Mouse (Mus musculus) erythroblast, adult 5-6 weeks (primary cell): Measurements from ENCODE around the gene Tubgcp6. TPM values are rescaled to one million over a fixed set of nuclear protein-coding genes. Genes with fewer than 3 reads are reported as not detected.

ENCODE experiments used
- ATAC-seq: replicated peaks from 2 replicates; pipeline ENCODE4 v1.8.0; 2016; ENCODE audit warnings: moderate number of reproducible peaks, mild to moderate bottlenecking, moderate TSS enrichment, inconsistent platforms; ENCODE audit not compliant: poor library complexity, low FRiP score, severe bottlenecking
- total RNA-seq, 2 experiments: library from RNA; stranded (forward) in 1 of 2; stranded (reverse) in 1 of 2; fragments of 150-400 nt in 1 of 2; fragments of 200-764, 138-1000 nt in 1 of 2; gene quantifications; 2 replicates each; pipeline versions ENCODE4 v1.2.3 to v1.2.4; 2015 to 2017; ENCODE audit warnings: low replicate concordance in 2 of 2

Gene Tubgcp6
- total RNA-seq, 2 experiments from 2014 or later: 13.8 to 21.2 TPM

GRCm38 (mm10) chr15:89073993-89074603 is 48.8 kb downstream of the Tubgcp6 start:
- ATAC-seq: no peak

GRCm38 (mm10) chr15:89070606-89071005 is 52.3 kb downstream of the Tubgcp6 start:
- no peak for ATAC-seq

GRCm38 (mm10) chr15:89069336-89069840 is 53.5 kb downstream of the Tubgcp6 start:
- no peak for ATAC-seq

GRCm38 (mm10) chr15:89068226-89068625 is 54.7 kb downstream of the Tubgcp6 start:
- no peak for ATAC-seq

- ATAC-seq: no peak
Observed at GRCm38 (mm10) chr15:89067609-89068008, 55.3 kb downstream of the Tubgcp6 start.

GRCm38 (mm10) chr15:89064891-89065290 is 58.0 kb downstream of the Tubgcp6 start:
- no peak for ATAC-seq

GRCm38 (mm10) chr15:89063536-89063935 is 59.4 kb downstream of the Tubgcp6 start:
- no peak for ATAC-seq

GRCm38 (mm10) chr15:89063001-89063400 is 59.9 kb downstream of the Tubgcp6 start:
- ATAC-seq: no peak

- ATAC-seq: no peak
Observed at GRCm38 (mm10) chr15:89062518-89062910, 60.4 kb downstream of the Tubgcp6 start.

GRCm38 (mm10) chr15:89061761-89062517 is 61.0 kb downstream of the Tubgcp6 start:
- no peak for ATAC-seq

- ATAC-seq: no peak
Observed at GRCm38 (mm10) chr15:89060811-89061460, 62.0 kb downstream of the Tubgcp6 start.

GRCm38 (mm10) chr15:89060032-89060681 is 62.8 kb downstream of the Tubgcp6 start:
- no peak for ATAC-seq

GRCm38 (mm10) chr15:89059161-89059931 is 63.6 kb downstream of the Tubgcp6 start, which contains the start of gene Panx2:
Gene Panx2, plus strand, starts transcription at chr15:89059734.
- no peak for ATAC-seq

GRCm38 (mm10) chr15:89058736-89059135 is 64.2 kb downstream of the Tubgcp6 start:
- ATAC-seq: no peak

GRCm38 (mm10) chr15:89054666-89055065 is 68.2 kb downstream of the Tubgcp6 start:
- no peak for ATAC-seq

Other genes with a start within 250 kb of the Tubgcp6 start
- gene Ttll8, start 168.7 kb downstream of the Tubgcp6 start, total RNA-seq (2015; ENCODE audit: low replicate concordance): not detected in 2 replicates
- gene Ttll8, start 168.7 kb downstream of the Tubgcp6 start, total RNA-seq (2017; ENCODE audit: low replicate concordance): not detected in 2 replicates
- not detected in 2 replicates for gene Mlc1, start 144.1 kb downstream of the Tubgcp6 start, total RNA-seq (2015; ENCODE audit: low replicate concordance)
- gene Mlc1, start 144.1 kb downstream of the Tubgcp6 start, total RNA-seq (2017; ENCODE audit: low replicate concordance): not detected in 2 replicates
- gene Mov10l1, start 140.2 kb downstream of the Tubgcp6 start, total RNA-seq (2015; ENCODE audit: low replicate concordance): not detected in 2 replicates
- not detected in 2 replicates for gene Mov10l1, start 140.2 kb downstream of the Tubgcp6 start, total RNA-seq (2017; ENCODE audit: low replicate concordance)
- gene Panx2, start 63.4 kb downstream of the Tubgcp6 start, total RNA-seq (2015; ENCODE audit: low replicate concordance): not detected in 2 replicates
- gene Panx2, start 63.4 kb downstream of the Tubgcp6 start, total RNA-seq (2017; ENCODE audit: low replicate concordance): not detected in 2 replicates
- gene Trabd, start 48.0 kb downstream of the Tubgcp6 start, total RNA-seq (2015; ENCODE audit: low replicate concordance): 2.7 and 11.9 TPM in 2 replicates
- 6.3 and 8.3 TPM in 2 replicates for gene Trabd, start 48.0 kb downstream of the Tubgcp6 start, total RNA-seq (2017; ENCODE audit: low replicate concordance)
- gene Selenoo, start 34.0 kb downstream of the Tubgcp6 start, total RNA-seq (2015; ENCODE audit: low replicate concordance): 3.8 and 8.8 TPM in 2 replicates
- gene Selenoo, start 34.0 kb downstream of the Tubgcp6 start, total RNA-seq (2017; ENCODE audit: low replicate concordance): 5.9 and 6.0 TPM in 2 replicates
- 1.5 TPM in 1 of 2 replicates, not detected in the other for gene Hdac10, start 5.6 kb upstream of the Tubgcp6 start, total RNA-seq (2015; ENCODE audit: low replicate concordance)
- 1.7 and 2.5 TPM in 2 replicates for gene Hdac10, start 5.6 kb upstream of the Tubgcp6 start, total RNA-seq (2017; ENCODE audit: low replicate concordance)
- not detected in 2 replicates for gene Mapk12, start 17.6 kb upstream of the Tubgcp6 start, total RNA-seq (2015; ENCODE audit: low replicate concordance)
- not detected in 2 replicates for gene Mapk12, start 17.6 kb upstream of the Tubgcp6 start, total RNA-seq (2017; ENCODE audit: low replicate concordance)
- gene Mapk11, start 26.5 kb upstream of the Tubgcp6 start, total RNA-seq (2015; ENCODE audit: low replicate concordance): not detected in 2 replicates
- 0.17 TPM in 1 of 2 replicates, not detected in the other for gene Mapk11, start 26.5 kb upstream of the Tubgcp6 start, total RNA-seq (2017; ENCODE audit: low replicate concordance)
- gene Plxnb2, start 57.7 kb upstream of the Tubgcp6 start, total RNA-seq (2015; ENCODE audit: low replicate concordance): 9.6 and 14.2 TPM in 2 replicates
- 4.9 and 6.9 TPM in 2 replicates for gene Plxnb2, start 57.7 kb upstream of the Tubgcp6 start, total RNA-seq (2017; ENCODE audit: low replicate concordance)
- gene Dennd6b, start 73.4 kb upstream of the Tubgcp6 start, total RNA-seq (2015; ENCODE audit: low replicate concordance): not detected in 2 replicates
- 0.84 and 1.7 TPM in 2 replicates for gene Dennd6b, start 73.4 kb upstream of the Tubgcp6 start, total RNA-seq (2017; ENCODE audit: low replicate concordance)
- gene Ppp6r2, start 88.4 kb upstream of the Tubgcp6 start, total RNA-seq (2015; ENCODE audit: low replicate concordance): 18.1 and 19.6 TPM in 2 replicates
- gene Ppp6r2, start 88.4 kb upstream of the Tubgcp6 start, total RNA-seq (2017; ENCODE audit: low replicate concordance): 26.2 and 47.5 TPM in 2 replicates
- gene Sbf1, start 192.2 kb upstream of the Tubgcp6 start, total RNA-seq (2015; ENCODE audit: low replicate concordance): 38.9 and 39.6 TPM in 2 replicates
- gene Sbf1, start 192.2 kb upstream of the Tubgcp6 start, total RNA-seq (2017; ENCODE audit: low replicate concordance): 11.2 and 22.4 TPM in 2 replicates
- not detected in 2 replicates for gene Adm2, start 199.6 kb upstream of the Tubgcp6 start, total RNA-seq (2015; ENCODE audit: low replicate concordance)
- not detected in 2 replicates for gene Adm2, start 199.6 kb upstream of the Tubgcp6 start, total RNA-seq (2017; ENCODE audit: low replicate concordance)
- not detected in 2 replicates for gene Miox, start 211.3 kb upstream of the Tubgcp6 start, total RNA-seq (2015; ENCODE audit: low replicate concordance)
- gene Miox, start 211.3 kb upstream of the Tubgcp6 start, total RNA-seq (2017; ENCODE audit: low replicate concordance): not detected in 2 replicates
- 18.6 and 21.3 TPM in 2 replicates for gene Lmf2, start 232.5 kb upstream of the Tubgcp6 start, total RNA-seq (2015; ENCODE audit: low replicate concordance)
- 8.3 and 9.1 TPM in 2 replicates for gene Lmf2, start 232.5 kb upstream of the Tubgcp6 start, total RNA-seq (2017; ENCODE audit: low replicate concordance)
- gene Ncaph2, start 232.6 kb upstream of the Tubgcp6 start, total RNA-seq (2015; ENCODE audit: low replicate concordance): 30.6 and 48.1 TPM in 2 replicates
- gene Ncaph2, start 232.6 kb upstream of the Tubgcp6 start, total RNA-seq (2017; ENCODE audit: low replicate concordance): 60.7 and 118 TPM in 2 replicates